Mouse (Mus musculus): ENCODE measurements at regions not wholly inside any gene's neighbourhood (a gene's known extent, or its start where the extent isn't known, plus 50 kb on each side); places are given as distances from the start of the nearest gene placed in this dataset.

DNA sequence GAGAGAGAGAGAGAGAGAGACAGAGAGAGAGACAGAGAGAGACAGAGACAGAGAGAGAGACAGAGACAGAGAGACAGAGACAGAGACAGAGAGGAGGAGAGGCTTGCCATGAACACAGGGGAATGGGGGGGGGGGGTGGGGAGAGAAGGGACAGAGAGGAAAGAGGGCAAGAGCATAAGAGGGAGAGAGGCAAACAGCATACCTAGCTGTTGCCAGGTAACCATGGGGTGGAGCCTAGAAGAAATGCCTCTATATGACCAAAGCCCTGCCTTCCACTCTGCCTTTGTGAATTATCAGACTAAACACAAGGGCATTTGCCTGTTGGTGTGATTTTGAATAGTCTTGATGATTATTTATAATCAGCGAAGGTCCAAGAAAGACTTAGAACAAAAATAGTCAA lies 332.2 kb downstream of the Galc start:
- TF ChIP-seq CTCF (IDR thresholded peaks at IDR 0.05; ENCODE audit: insufficient read depth, low read length) (no peak), POLR2A (IDR thresholded peaks at IDR 0.05; ENCODE audit: borderline replicate concordance, extremely low read depth, low read depth, low read length) (no peak)

All from lung, adult 2 months (tissue).